Mouse (Mus musculus): ENCODE results near the gene Nkx3-2.

The Nkx3-2 gene

DNA sequence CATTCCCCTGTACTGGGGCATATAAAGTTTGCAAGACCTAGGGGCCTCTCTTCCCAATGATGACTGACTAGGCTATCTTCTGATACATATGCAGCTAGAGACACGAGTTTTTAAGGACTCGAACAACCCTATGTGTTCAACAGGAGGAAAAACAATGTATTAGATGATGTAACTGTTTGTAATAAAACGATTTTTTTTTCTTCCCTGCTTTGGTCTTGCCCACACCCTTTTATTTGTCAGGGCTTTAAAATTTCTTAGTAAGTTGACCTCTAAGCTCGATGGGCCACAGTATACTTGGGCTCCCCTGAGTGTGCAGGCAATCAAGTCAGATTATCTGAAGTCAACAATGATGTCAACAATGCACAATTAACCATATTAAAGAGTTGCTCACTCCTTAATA, 7.9 kb downstream of the Nkx3-2 start:
- Histone ChIP-seq H3K36me3 (ENCODE audit: control insufficient read depth, insufficient read depth, low read length, poor library complexity, severe bottlenecking) (no peaks in the 10 kb centered on the region), H3K27me3 (ENCODE audit: control insufficient read depth, insufficient read depth, low read length, poor library complexity, severe bottlenecking) (peaks cover 4% of the 10 kb centered on the region; the same call in 1 of the 2 replicates)
- no peak for DNase-seq (ENCODE audit: low read depth, low spot score)

DNA sequence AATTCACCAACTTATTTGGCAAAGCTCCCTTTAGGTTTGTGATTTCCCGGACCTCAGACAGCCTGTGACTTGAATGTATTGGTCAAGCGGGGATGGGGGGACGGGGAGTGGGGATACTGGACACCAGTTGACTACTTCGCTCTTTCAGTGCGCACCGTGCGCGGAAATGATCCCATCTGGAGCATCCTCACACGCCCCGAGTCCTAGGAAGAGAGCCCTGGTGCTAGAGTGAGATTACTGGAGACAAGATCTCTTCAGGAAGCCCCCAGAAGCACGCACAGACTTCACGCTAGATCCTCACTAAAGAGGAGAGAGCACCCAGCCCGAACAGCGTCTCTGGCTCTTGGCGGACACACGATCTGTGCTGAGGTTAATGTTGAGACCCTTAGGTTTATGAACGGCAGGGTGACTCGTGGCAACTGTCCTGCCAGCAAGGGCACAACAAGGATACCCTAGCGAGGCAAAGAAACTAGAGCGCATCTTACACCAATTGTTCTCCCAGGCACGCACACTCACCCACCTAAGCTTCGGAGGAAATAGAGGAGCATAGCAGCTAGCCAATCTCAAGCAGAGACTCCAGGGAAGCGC, 8.8 kb downstream of the Nkx3-2 start:
- no peak for DNase-seq (ENCODE audit: low read depth, low spot score)
- Histone ChIP-seq H3K27me3 (ENCODE audit: control insufficient read depth, insufficient read depth, low read length, poor library complexity, severe bottlenecking) (peaks cover 4% of the 10 kb centered on the region), H3K36me3 (ENCODE audit: control insufficient read depth, insufficient read depth, low read length, poor library complexity, severe bottlenecking) (no peaks in the 10 kb centered on the region)

DNA sequence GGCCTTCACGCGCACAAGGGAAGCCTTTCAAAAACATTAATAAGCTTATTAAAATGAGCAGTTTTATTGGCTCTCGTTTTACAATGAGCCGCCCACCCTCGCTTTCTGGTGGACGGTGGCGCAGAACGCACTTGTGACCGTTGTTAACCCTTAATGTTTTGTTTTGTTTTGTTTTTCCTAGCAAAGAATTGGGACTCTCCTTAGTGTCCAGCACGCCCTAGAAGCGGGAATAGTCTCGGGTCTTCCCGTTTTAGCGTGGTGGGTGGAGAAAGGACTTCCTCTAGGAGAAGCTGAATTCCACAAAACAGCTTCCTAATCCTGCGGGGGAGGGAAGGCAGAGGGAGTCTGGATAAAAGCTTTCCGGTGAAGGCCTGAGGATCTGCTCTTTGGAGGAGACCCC, 9.5 kb downstream of the Nkx3-2 start:
- Histone ChIP-seq H3K36me3 (ENCODE audit: control insufficient read depth, insufficient read depth, low read length, poor library complexity, severe bottlenecking) (no peaks in the 10 kb centered on the region), H3K27me3 (ENCODE audit: control insufficient read depth, insufficient read depth, low read length, poor library complexity, severe bottlenecking) (peaks cover 1% of the 10 kb centered on the region)
- DNase-seq (ENCODE audit: low read depth, low spot score), result no peak

GRCm38 (mm10) chr5:41754226-41754775, 10.0 kb downstream of the Nkx3-2 start:
- peaks cover 1% of the 10 kb centered on the region for H3K27me3 ChIP-seq (ENCODE audit: control insufficient read depth, insufficient read depth, low read length, poor library complexity, severe bottlenecking)
- no peak for DNase-seq (ENCODE audit: low read depth, low spot score)
- no peaks in the 10 kb centered on the region for H3K36me3 ChIP-seq (ENCODE audit: control insufficient read depth, insufficient read depth, low read length, poor library complexity, severe bottlenecking)

DNA sequence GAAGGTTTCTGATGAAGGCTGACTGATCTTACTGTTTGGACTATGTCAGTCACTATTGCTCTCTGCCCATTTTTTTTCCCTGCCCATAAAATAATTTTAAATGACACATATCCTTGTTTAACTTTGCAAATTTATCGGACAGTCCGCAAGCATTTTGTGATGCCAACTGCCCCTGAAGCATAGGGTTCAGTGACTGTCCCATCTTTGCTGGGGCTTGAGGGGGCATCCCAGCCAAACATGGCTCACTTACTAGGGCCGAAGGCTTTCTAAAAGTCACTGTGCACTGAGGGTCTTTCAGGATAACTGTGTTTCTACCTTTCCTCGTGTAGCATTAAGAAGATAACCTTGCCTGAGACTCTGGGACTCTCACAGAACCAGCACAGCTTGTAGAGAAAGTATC, 11.6 kb downstream of the Nkx3-2 start:
- DNase-seq (ENCODE audit: low read depth, low spot score), result no peak
- Histone ChIP-seq H3K36me3 (ENCODE audit: control insufficient read depth, insufficient read depth, low read length, poor library complexity, severe bottlenecking) (no peaks in the 10 kb centered on the region), H3K27me3 (ENCODE audit: control insufficient read depth, insufficient read depth, low read length, poor library complexity, severe bottlenecking) (peaks cover 1% of the 10 kb centered on the region)

DNA sequence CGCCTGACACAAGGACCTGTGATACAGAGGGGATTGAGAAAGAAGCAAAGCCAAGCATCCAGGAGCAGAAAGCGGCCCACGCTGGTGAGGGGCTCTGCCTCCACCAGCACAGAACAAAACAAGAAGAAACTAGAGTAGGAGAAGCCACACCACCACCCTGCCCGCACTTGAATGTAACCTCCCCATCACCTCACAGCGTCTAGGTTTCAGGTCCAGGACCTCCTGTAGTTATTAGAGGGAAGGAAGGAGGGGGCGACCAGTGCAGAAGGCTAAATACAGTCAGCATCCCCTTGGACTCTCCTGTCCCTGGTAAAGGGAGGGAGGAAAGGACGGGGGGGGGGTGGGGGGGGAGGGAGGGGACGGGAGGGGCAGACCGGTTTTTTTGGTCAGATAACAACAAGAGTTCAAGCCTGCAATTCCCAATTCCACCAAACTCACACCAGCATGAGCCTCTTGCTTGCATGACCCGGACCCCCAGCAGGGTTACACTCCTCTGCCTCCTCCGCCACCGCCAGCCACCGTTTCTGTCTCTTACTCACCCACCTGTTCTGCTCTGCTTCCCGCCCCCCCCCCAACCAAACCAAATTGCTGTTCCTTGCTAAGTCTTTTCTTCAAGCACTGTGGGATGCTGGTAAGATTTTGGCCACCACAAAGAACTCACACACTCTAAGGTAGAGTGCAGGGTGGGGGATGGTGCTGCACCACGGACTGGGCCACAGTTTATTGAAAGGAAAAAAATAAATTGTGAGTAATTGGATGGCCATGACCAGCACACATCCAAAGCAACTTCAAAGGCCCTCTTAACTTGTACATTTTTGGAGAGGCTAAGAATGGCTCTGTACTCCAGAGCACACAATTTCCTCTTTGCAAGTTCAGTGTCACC, 19.2 kb downstream of the Nkx3-2 start:
- no peaks in the 10 kb centered on the region for H3K36me3 ChIP-seq (ENCODE audit: control insufficient read depth, insufficient read depth, low read length, poor library complexity, severe bottlenecking)
- no peak for DNase-seq (ENCODE audit: low read depth, low spot score)
- peaks cover 3% of the 10 kb centered on the region; the same call in 1 of the 2 replicates for H3K27me3 ChIP-seq (ENCODE audit: control insufficient read depth, insufficient read depth, low read length, poor library complexity, severe bottlenecking)

GRCm38 (mm10) chr5:41744234-41744633, 20.1 kb downstream of the Nkx3-2 start:
- Histone ChIP-seq H3K27me3 (ENCODE audit: control insufficient read depth, insufficient read depth, low read length, poor library complexity, severe bottlenecking) (peaks cover 3% of the 10 kb centered on the region; the same call in 1 of the 2 replicates), H3K36me3 (ENCODE audit: control insufficient read depth, insufficient read depth, low read length, poor library complexity, severe bottlenecking) (no peaks in the 10 kb centered on the region)
- no peak for DNase-seq (ENCODE audit: low read depth, low spot score)

DNA sequence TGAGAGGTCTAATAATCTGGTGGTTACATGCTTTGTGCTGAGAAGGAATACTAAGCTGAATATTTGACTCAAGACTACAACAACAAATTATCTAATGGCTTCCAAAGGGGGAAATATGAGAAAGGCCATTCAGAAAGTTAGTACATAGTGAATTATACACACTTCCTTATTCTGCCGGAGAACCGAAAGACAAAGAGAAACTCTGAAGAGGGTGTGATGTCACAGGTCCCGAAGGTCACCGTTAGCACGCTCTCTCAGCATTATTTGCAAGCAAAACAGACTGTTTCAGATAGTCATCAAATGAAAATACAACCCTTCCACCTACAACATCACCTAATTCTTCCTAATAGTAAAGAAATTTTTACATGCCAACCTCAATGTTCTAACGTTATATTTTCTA, 25.5 kb downstream of the Nkx3-2 start:
- peak; percentile 65 for DNase-seq (ENCODE audit: low read depth, low spot score)
- peaks cover 3% of the 10 kb centered on the region; the same call in 1 of the 2 replicates for H3K27me3 ChIP-seq (ENCODE audit: control insufficient read depth, insufficient read depth, low read length, poor library complexity, severe bottlenecking)
- H3K36me3 ChIP-seq (ENCODE audit: control insufficient read depth, insufficient read depth, low read length, poor library complexity, severe bottlenecking), result no peaks in the 10 kb centered on the region

DNA sequence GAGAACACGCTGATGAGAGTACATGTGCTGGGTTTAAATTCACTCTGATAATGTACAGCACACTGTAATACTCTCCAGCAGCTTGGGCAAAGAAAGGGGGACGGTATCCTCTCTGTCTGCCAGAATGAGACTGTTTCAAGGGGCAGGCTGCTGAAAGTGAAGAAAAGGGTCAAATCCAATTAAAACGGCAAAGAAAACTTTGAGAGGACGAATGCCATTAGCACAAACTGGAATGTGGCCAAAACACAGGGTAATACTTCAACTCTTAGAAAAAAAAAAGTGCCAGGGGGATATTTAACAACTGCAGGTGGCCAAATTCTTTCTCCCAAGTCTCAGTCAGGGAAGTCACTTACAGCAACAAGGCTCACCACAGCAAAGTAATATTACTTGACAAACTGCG, 27.3 kb downstream of the Nkx3-2 start:
- DNase-seq (ENCODE audit: low read depth, low spot score), result no peak
- H3K27me3 ChIP-seq (ENCODE audit: control insufficient read depth, insufficient read depth, low read length, poor library complexity, severe bottlenecking), result no peaks in the 10 kb centered on the region
- H3K36me3 ChIP-seq (ENCODE audit: control insufficient read depth, insufficient read depth, low read length, poor library complexity, severe bottlenecking), result no peaks in the 10 kb centered on the region

- no peak for DNase-seq (ENCODE audit: low read depth, low spot score)
- Histone ChIP-seq H3K27me3 (ENCODE audit: control insufficient read depth, insufficient read depth, low read length, poor library complexity, severe bottlenecking) (no peaks in the 10 kb centered on the region), H3K36me3 (ENCODE audit: control insufficient read depth, insufficient read depth, low read length, poor library complexity, severe bottlenecking) (no peaks in the 10 kb centered on the region)
Measured at GRCm38 (mm10) chr5:41727017-41727416, 37.3 kb downstream of the Nkx3-2 start.

GRCm38 (mm10) chr5:41725573-41725972, 38.7 kb downstream of the Nkx3-2 start:
- DNase-seq (ENCODE audit: low read depth, low spot score), result no peak
- H3K36me3 ChIP-seq (ENCODE audit: control insufficient read depth, insufficient read depth, low read length, poor library complexity, severe bottlenecking), result no peaks in the 10 kb centered on the region
- H3K27me3 ChIP-seq (ENCODE audit: control insufficient read depth, insufficient read depth, low read length, poor library complexity, severe bottlenecking), result no peaks in the 10 kb centered on the region

Measured in splenic B cell, adult 2 months (primary cell).